Mouse (Mus musculus) retina, adult 2 months (tissue): Measurements from ENCODE around the gene Csad.
A peak's percentile ranks its signal among the peaks of the same experiment; 100 is the strongest.

ENCODE experiments used
- DNase-seq: peaks from one replicate; pipeline ENCODE4 v3.0.0-alpha.2; 2012; ENCODE audit warnings: low read depth, low spot score

Gene Csad

GRCm38 (mm10) chr15:102204674-102205505, at the start of gene Csad:
Csad (minus strand) TSS chr15:102204724.
- DNase-seq: no peak

- no peak for DNase-seq
Measured at GRCm38 (mm10) chr15:102250521-102250920, 46.0 kb upstream of the Csad start.

GRCm38 (mm10) chr15:102249967-102250366, 45.4 kb upstream of the Csad start:
- DNase-seq: no peak

GRCm38 (mm10) chr15:102249251-102249691, 44.7 kb upstream of the Csad start:
- DNase-seq: no peak

GRCm38 (mm10) chr15:102248812-102249191, 44.3 kb upstream of the Csad start:
- no peak for DNase-seq

GRCm38 (mm10) chr15:102248131-102248811, 43.7 kb upstream of the Csad start:
- no peak for DNase-seq

GRCm38 (mm10) chr15:102247252-102248130, 43.0 kb upstream of the Csad start:
- DNase-seq: no peak

GRCm38 (mm10) chr15:102246866-102247251, 42.3 kb upstream of the Csad start:
- DNase-seq: peak; percentile 79

- no peak for DNase-seq
Measured at GRCm38 (mm10) chr15:102245891-102246741, 41.6 kb upstream of the Csad start.

GRCm38 (mm10) chr15:102245461-102245881, 40.9 kb upstream of the Csad start:
- no peak for DNase-seq

GRCm38 (mm10) chr15:102244306-102245191, 40.0 kb upstream of the Csad start:
- DNase-seq: no peak

GRCm38 (mm10) chr15:102243229-102244190, 39.0 kb upstream of the Csad start:
- DNase-seq: no peak

- no peak for DNase-seq
Measured at GRCm38 (mm10) chr15:102242404-102243228, 38.1 kb upstream of the Csad start.

GRCm38 (mm10) chr15:102240607-102241006, 36.1 kb upstream of the Csad start:
- DNase-seq: no peak

GRCm38 (mm10) chr15:102239851-102240250, 35.3 kb upstream of the Csad start:
- DNase-seq: no peak

- DNase-seq: peak; percentile 50
Measured at GRCm38 (mm10) chr15:102239260-102239590, 34.7 kb upstream of the Csad start.

GRCm38 (mm10) chr15:102238543-102239259, 34.2 kb upstream of the Csad start:
- DNase-seq: no peak
